In the genomic region with DNA sequence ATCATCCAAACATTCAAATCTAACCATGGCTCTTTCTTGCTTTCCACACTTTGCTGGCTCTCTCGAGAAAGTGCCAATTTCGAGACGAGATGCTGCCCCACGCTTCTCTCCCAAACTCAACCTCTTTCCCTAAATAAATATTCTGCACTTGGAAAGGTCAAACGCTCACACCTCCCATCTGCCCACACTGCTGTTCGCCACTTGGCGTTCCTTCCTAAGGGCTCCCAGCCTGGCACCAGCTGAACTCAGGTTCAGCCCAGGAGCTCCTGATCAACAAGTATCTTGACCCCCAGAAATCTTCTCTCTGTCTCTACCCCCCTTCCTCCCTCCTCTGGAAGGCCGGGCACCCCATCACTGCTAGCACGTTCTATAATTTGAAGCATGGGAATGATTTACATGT, we compare ENCODE assay signal across 9 mouse cellular contexts. TPM values are rescaled to one million over a fixed set of nuclear protein-coding genes. Genes with fewer than 3 reads are reported as not detected.
DNase-seq lines count a peak whose midpoint lies in the region; ATAC-seq lines count a peak whose summit lies in the region.
"Had no signal": no experiment of that assay in that cellular context is flagged by ENCODE, and none has a peak within 500 bp of the region (broad histone marks: within the 10 kb centered on the region; RNA-seq: fewer than 3 reads in every experiment).

No protein-coding gene starts in this region.

- peaks cover 24% of the 10 kb centered on the region for H3K36me3 ChIP-seq in heart, embryonic 12.5 days
- H3K36me3 ChIP-seq in forebrain, embryonic 14.5 days (ENCODE audit: control insufficient read depth, insufficient read depth, low read length) = no peaks in the 10 kb centered on the region
- H3K36me3 ChIP-seq in midbrain, embryonic 11.5 days (ENCODE audit: control insufficient read depth, insufficient read depth, low read length) = no peaks in the 10 kb centered on the region

- no peak overlapping the region for H3K4me3 ChIP-seq in heart, embryonic 12.5 days
- no peak overlapping the region for H3K4me3 ChIP-seq in brown adipose tissue, adult 24 weeks (ENCODE audit: insufficient read depth, low read depth, low read length)
- peak overlapping the region; percentile 22; the same call in 1 of the 2 replicates for H3K4me3 ChIP-seq in forebrain, embryonic 14.5 days (ENCODE audit: low read depth, low read length)
- peak overlapping the region; percentile 25; the same call in 1 of the 2 replicates for H3K4me3 ChIP-seq in midbrain, embryonic 11.5 days (ENCODE audit: low read depth, low read length)

- H3K27ac ChIP-seq in heart, embryonic 12.5 days (ENCODE audit: poor library complexity, severe bottlenecking) = peak overlapping the region; percentile 20; the same call in 1 of the 2 replicates
- peak overlapping the region; percentile 74 for H3K27ac ChIP-seq in brown adipose tissue, adult 24 weeks (replicated peaks; ENCODE audit: low read depth, low read length)
- H3K27ac ChIP-seq in forebrain, embryonic 14.5 days (ENCODE audit: low read depth, low read length) = peak overlapping the region; percentile 91
- no peak overlapping the region for H3K27ac ChIP-seq in midbrain, embryonic 11.5 days (ENCODE audit: low read depth, low read length)
- H3K27ac ChIP-seq: macrophage had no signal

- no peak for DNase-seq in heart, adult 11 months
- no peak for DNase-seq in forebrain, embryonic 14.5 days (ENCODE audit: low spot score)
- DNase-seq in midbrain, embryonic 11.5 days (ENCODE audit: low spot score, missing footprints) = no peak
- DNase-seq in thymus, postnatal 14 days = no peak
- no peak for DNase-seq in right cerebral cortex, postnatal 14 days
- DNase-seq in retina, postnatal 1 day = no peak

- no peak overlapping the region for H3K9ac ChIP-seq in heart, embryonic 12.5 days
- H3K9ac ChIP-seq in forebrain, embryonic 14.5 days (ENCODE audit: low read length) = peak overlapping the region; percentile 52
- H3K9ac ChIP-seq in midbrain, embryonic 11.5 days (ENCODE audit: low read length) = peak overlapping the region; percentile 54; the same call in 1 of the 2 replicates

- H3K27me3 ChIP-seq in heart, embryonic 12.5 days (replicated peaks) = no peaks in the 10 kb centered on the region
- no peaks in the 10 kb centered on the region for H3K27me3 ChIP-seq in forebrain, embryonic 14.5 days (replicated peaks; ENCODE audit: control insufficient read depth, insufficient read depth, low read length)
- H3K27me3 ChIP-seq in midbrain, embryonic 11.5 days (ENCODE audit: control insufficient read depth, insufficient read depth, low read length) = no peaks in the 10 kb centered on the region

- peaks cover 87% of the 10 kb centered on the region for H3K4me1 ChIP-seq in heart, embryonic 12.5 days (replicated peaks)
- peaks cover 50% of the 10 kb centered on the region for H3K4me1 ChIP-seq in brown adipose tissue, adult 24 weeks (ENCODE audit: control insufficient read depth, insufficient read depth, insufficient read length, low read length)
- peaks cover 32% of the 10 kb centered on the region for H3K4me1 ChIP-seq in forebrain, embryonic 14.5 days (ENCODE audit: control insufficient read depth, insufficient read depth, low read length)
- peaks cover 18% of the 10 kb centered on the region for H3K4me1 ChIP-seq in midbrain, embryonic 11.5 days (ENCODE audit: control insufficient read depth, insufficient read depth, low read length)

- H3K9me3 ChIP-seq in heart, embryonic 12.5 days (replicated peaks) = no peaks in the 10 kb centered on the region
- H3K9me3 ChIP-seq in forebrain, embryonic 14.5 days (replicated peaks; ENCODE audit: control insufficient read depth, low read length) = no peaks in the 10 kb centered on the region
- no peaks in the 10 kb centered on the region for H3K9me3 ChIP-seq in midbrain, embryonic 11.5 days (ENCODE audit: control insufficient read depth, low read length)

- no peak for ATAC-seq in heart, embryonic 12.5 days (ENCODE audit: insufficient number of reproducible peaks, low FRiP score)
- no peak for ATAC-seq in forebrain, embryonic 14.5 days
- no peak for ATAC-seq in midbrain, embryonic 11.5 days (ENCODE audit: low FRiP score)

- 66% methylated on average over 9 of the region's 9 CpGs for WGBS in heart, embryonic 12.5 days
- 37% methylated on average over 9 of the region's 9 CpGs for WGBS in forebrain, embryonic 14.5 days
- 62% methylated on average over 9 of the region's 9 CpGs for WGBS in midbrain, embryonic 11.5 days

- peak overlapping the region; percentile 60 for H3K4me2 ChIP-seq in heart, embryonic 12.5 days
- H3K4me2 ChIP-seq in forebrain, embryonic 14.5 days (ENCODE audit: low read length) = peak overlapping the region; percentile 51
- H3K4me2 ChIP-seq in midbrain, embryonic 11.5 days = peak overlapping the region; percentile 55

RNA-seq across cellular contexts. Expression of gene Elk3, which starts 34.1 kb away (rescaled TPM):
- polyA plus RNA-seq in heart, embryonic 12.5 days (2016; fragmentation: Nextera tagmentation; extraction: Ambion mirVana) = 36.8 and 41.0 TPM in 2 replicates
- 8.0 and 14.4 TPM in 2 replicates for polyA plus RNA-seq in brown adipose tissue, adult 24 weeks (2012; ENCODE audit: insufficient read depth, insufficient read length, missing spikeins)
- polyA plus RNA-seq in forebrain, embryonic 14.5 days (2014; fragmentation: Nextera tagmentation; extraction: Ambion mirVana) = 7.0 and 11.0 TPM in 2 replicates
- 12.2 and 13.6 TPM in 2 replicates for polyA plus RNA-seq in midbrain, embryonic 11.5 days (2014; fragmentation: Nextera tagmentation; extraction: Ambion mirVana)

Comparison
In these comparisons a context has a peak if more than half of its experiments do, and no peak if none do; other contexts are left out.
1. H3K4me3 ChIP-seq: peak in forebrain, embryonic 14.5 days (single experiment) and midbrain, embryonic 11.5 days (single experiment); none in heart, embryonic 12.5 days (single experiment) and brown adipose tissue, adult 24 weeks (single experiment).
2. Peak in every context shown above with its lines, with median percentiles within 50 percentile points of each other: H3K4me2 ChIP-seq.